Mouse (Mus musculus): ENCODE results near the gene Samsn1. TPM values are rescaled to one million over a fixed set of nuclear protein-coding genes. Genes with fewer than 3 reads are reported as not detected.

The Samsn1 gene
- 2.2 and 2.5 TPM in 2 replicates for polyA plus RNA-seq (2016; fragmentation: Nextera tagmentation; extraction: Ambion mirVana)

DNA sequence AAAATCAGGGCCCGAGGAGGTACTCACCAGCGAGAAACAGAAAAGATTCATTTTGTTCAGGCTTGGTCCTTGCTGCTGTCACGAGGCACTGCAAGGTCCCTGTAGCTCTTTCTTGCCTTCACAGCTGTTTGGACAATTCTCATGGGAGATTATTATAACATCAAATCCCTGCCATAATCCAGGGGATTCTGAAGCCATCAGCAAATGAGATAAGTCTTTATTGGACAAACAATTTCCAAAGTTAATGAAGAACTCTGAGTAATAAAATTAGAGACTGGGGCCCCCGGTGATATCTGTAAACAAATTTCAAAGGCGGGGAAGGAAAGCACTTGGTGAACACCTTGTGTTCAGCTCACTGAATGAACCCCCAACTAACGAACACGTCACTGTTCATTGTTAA lies at the start of gene Samsn1:
TSS of gene Samsn1 (minus strand) at position 101 of the 400 bp plus-strand sequence.
- no peak within 1 kb of the TSS for H3K9ac ChIP-seq
- no peak within 1 kb of the TSS for H3K27ac ChIP-seq
- ATAC-seq (ENCODE audit: insufficient number of reproducible peaks, insufficient read depth, low FRiP score, low TSS enrichment), result no peak
- H3K9me3 ChIP-seq, result no peaks in the 10 kb centered on the region
- H3K4me1 ChIP-seq, result no peaks in the 10 kb centered on the region
- H3K36me3 ChIP-seq, result no peaks in the 10 kb centered on the region
- WGBS, result 86% methylated on average over 7 of the region's 7 CpGs
- H3K27me3 ChIP-seq, result no peaks in the 10 kb centered on the region
- no peak within 1 kb of the TSS for H3K4me2 ChIP-seq (replicated peaks)
- no peak within 1 kb of the TSS for H3K4me3 ChIP-seq

DNA sequence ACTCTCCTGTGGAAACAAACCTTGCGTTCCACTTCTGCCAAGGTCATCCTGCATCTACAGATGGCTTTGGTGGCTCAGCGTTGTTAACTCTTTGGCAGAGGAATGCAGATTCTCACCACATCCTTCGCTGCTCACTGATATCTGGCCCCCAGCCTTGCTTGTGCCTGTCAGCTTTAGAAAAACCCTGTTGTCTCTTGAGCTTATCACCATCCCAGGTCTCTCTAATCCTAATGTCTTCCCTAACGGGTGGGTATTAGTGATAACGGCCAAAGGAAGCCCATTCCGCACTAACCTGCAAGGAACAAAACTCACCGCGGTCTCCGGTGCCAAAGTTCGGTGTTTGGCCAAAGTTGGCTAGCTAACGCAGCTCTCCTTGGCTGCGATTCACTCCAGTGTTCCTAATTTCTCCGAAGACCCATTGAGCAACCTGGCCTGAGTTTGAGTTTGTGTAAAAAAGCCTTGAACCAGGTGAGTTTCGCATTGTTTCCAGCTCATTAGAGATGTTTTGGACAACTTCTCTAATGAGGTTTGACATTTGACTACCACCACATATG lies 44.1 kb upstream of the Samsn1 start:
- no peaks in the 10 kb centered on the region for H3K36me3 ChIP-seq
- H3K4me2 ChIP-seq (replicated peaks), result no peak overlapping the region
- ATAC-seq (ENCODE audit: insufficient number of reproducible peaks, insufficient read depth, low FRiP score, low TSS enrichment), result no peak
- no peak overlapping the region for H3K9ac ChIP-seq
- H3K27me3 ChIP-seq, result no peaks in the 10 kb centered on the region
- H3K27ac ChIP-seq, result no peak overlapping the region
- WGBS, result 92% methylated on average over 14 of the region's 14 CpGs
- no peaks in the 10 kb centered on the region for H3K9me3 ChIP-seq
- H3K4me1 ChIP-seq, result no peaks in the 10 kb centered on the region
- H3K4me3 ChIP-seq, result no peak overlapping the region

- no peak overlapping the region for H3K27ac ChIP-seq
- no peaks in the 10 kb centered on the region for H3K27me3 ChIP-seq
- no peak overlapping the region for H3K9ac ChIP-seq
- H3K4me3 ChIP-seq, result no peak overlapping the region
- H3K36me3 ChIP-seq, result no peaks in the 10 kb centered on the region
- no peak for ATAC-seq (ENCODE audit: insufficient number of reproducible peaks, insufficient read depth, low FRiP score, low TSS enrichment)
- H3K4me1 ChIP-seq, result no peaks in the 10 kb centered on the region
- H3K4me2 ChIP-seq (replicated peaks), result no peak overlapping the region
- H3K9me3 ChIP-seq, result no peaks in the 10 kb centered on the region
- WGBS, result 95% methylated on average over 7 of the region's 7 CpGs
These were observed 32.9 kb upstream of the Samsn1 start for GRCm38 (mm10) chr16:76054976-76055375.

DNA sequence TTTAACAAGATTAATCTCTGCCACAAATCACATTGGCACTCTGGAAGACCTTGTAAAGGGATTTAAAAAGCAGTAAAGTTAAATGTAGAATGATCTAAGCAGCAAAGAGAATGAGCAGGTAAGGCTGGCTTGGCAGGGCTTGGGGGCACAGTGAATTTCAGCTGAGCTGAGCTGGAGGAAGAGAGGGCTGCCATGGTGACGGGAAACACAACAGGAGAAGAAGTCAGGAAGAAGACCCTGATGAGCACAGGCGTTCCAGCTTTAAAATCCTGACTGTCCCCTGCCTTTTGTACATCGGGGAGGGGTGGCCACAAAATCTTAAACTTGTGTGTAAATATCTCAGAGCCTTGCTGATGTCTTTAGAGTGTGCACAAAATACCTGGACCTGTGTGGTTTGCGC lies 32.0 kb upstream of the Samsn1 start:
- Histone ChIP-seq H3K4me2 (replicated peaks) (no peak overlapping the region), H3K36me3 (no peaks in the 10 kb centered on the region), H3K9me3 (no peaks in the 10 kb centered on the region), H3K4me1 (no peaks in the 10 kb centered on the region), H3K27me3 (no peaks in the 10 kb centered on the region), H3K4me3 (no peak overlapping the region), H3K9ac (no peak overlapping the region), H3K27ac (no peak overlapping the region)
- WGBS, result 74% methylated on average over 4 of the region's 4 CpGs
- ATAC-seq (ENCODE audit: insufficient number of reproducible peaks, insufficient read depth, low FRiP score, low TSS enrichment), result no peak

DNA sequence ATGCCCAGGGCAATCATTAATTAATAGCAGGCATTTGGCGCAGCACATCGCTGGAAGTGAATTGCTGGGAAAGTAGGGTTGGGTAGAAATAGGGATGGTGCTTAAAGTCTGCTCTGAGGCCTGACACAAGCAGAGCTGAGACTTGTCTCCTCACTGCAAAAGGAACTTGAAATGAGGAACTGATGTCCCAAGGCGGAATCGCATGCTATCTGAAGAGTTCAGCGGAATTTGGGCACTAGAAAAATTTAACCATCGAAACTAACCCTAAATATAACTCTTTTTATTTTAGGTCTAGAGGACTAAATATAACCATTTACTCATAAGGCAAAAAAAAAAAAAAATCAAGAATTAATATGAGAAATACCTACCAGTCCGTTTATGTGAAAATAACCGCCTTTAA lies 31.5 kb upstream of the Samsn1 start:
- Histone ChIP-seq H3K27ac (no peak overlapping the region), H3K4me3 (no peak overlapping the region), H3K27me3 (no peaks in the 10 kb centered on the region), H3K36me3 (no peaks in the 10 kb centered on the region), H3K9ac (no peak overlapping the region), H3K4me1 (no peaks in the 10 kb centered on the region), H3K9me3 (no peaks in the 10 kb centered on the region), H3K4me2 (replicated peaks) (no peak overlapping the region)
- ATAC-seq (ENCODE audit: insufficient number of reproducible peaks, insufficient read depth, low FRiP score, low TSS enrichment), result no peak
- 66% methylated on average over 8 of the region's 8 CpGs for WGBS

DNA sequence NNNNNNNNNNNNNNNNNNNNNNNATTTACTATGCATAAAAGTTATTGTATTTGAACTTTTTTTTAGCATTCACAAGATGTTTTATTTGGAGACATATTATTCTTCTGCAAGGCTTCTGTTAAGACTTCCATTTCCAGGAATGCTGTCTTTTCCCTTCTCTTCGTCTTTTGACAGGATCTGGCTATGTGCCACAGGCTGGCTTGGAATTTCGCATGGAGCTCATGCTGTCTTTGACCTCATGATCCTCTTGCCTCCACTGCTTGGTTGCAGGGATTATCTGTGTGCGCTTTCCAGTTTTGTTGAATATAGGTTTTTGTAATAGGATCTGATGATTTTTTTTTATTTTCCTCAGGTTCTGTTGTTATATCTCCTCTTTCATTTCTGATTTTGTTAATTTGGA lies 25.0 kb upstream of the Samsn1 start:
- Histone ChIP-seq H3K36me3 (no peaks in the 10 kb centered on the region), H3K27me3 (no peaks in the 10 kb centered on the region), H3K9ac (no peak overlapping the region), H3K4me3 (no peak overlapping the region), H3K27ac (no peak overlapping the region), H3K4me2 (replicated peaks) (no peak overlapping the region), H3K9me3 (no peaks in the 10 kb centered on the region), H3K4me1 (no peaks in the 10 kb centered on the region)
- 72% methylated on average over 3 of the region's 3 CpGs for WGBS
- no peak for ATAC-seq (ENCODE audit: insufficient number of reproducible peaks, insufficient read depth, low FRiP score, low TSS enrichment)

DNA sequence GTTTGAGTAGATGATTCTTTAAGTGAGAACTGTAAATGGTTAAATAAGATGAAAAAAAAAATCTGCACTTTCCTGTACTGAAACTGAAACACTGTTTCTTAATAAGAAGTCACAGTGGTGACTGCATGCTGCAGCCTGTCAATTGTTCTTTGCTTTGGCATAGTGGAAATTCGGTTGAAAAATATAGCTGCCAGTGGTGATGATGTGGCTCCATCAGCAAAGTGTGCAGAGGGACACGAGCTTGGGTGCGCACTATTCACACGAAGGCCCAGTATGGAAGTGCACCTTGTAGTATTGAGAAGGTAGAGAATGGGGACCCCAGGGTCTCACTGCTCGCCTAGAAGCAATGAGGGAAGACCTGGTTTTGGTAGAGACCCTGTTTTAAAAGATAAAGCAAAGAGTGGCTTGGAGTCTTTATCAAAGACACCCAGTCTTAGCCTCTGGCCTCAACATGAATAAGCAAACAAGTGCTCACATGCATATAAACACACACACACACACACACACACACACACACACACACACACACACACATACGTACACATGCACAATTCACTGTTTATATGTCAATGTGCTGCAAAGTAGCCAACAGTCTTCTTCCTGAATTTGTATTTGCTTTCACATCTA lies 18.4 kb upstream of the Samsn1 start:
- no peak for ATAC-seq (ENCODE audit: insufficient number of reproducible peaks, insufficient read depth, low FRiP score, low TSS enrichment)
- no peak overlapping the region for H3K9ac ChIP-seq

GRCm38 (mm10) chr16:76019164-76019563 lies 2.9 kb downstream of the Samsn1 start:
- no peaks in the 10 kb centered on the region for H3K36me3 ChIP-seq
- H3K4me2 ChIP-seq (replicated peaks), result no peak overlapping the region
- no peaks in the 10 kb centered on the region for H3K27me3 ChIP-seq
- H3K27ac ChIP-seq, result no peak overlapping the region
- no peaks in the 10 kb centered on the region for H3K9me3 ChIP-seq
- H3K9ac ChIP-seq, result no peak overlapping the region
- 58% methylated on average over 1 of the region's 1 CpGs for WGBS
- no peak overlapping the region for H3K4me3 ChIP-seq
- ATAC-seq (ENCODE audit: insufficient number of reproducible peaks, insufficient read depth, low FRiP score, low TSS enrichment), result no peak
- no peaks in the 10 kb centered on the region for H3K4me1 ChIP-seq

More for the DNA sequence above, 18.4 kb upstream of the Samsn1 start:
- Histone ChIP-seq H3K4me3 (no peak overlapping the region), H3K9me3 (no peaks in the 10 kb centered on the region), H3K36me3 (no peaks in the 10 kb centered on the region), H3K27ac (no peak overlapping the region), H3K27me3 (no peaks in the 10 kb centered on the region), H3K4me1 (no peaks in the 10 kb centered on the region), H3K4me2 (replicated peaks) (no peak overlapping the region)
- WGBS, result 82% methylated on average over 6 of the region's 6 CpGs

DNA sequence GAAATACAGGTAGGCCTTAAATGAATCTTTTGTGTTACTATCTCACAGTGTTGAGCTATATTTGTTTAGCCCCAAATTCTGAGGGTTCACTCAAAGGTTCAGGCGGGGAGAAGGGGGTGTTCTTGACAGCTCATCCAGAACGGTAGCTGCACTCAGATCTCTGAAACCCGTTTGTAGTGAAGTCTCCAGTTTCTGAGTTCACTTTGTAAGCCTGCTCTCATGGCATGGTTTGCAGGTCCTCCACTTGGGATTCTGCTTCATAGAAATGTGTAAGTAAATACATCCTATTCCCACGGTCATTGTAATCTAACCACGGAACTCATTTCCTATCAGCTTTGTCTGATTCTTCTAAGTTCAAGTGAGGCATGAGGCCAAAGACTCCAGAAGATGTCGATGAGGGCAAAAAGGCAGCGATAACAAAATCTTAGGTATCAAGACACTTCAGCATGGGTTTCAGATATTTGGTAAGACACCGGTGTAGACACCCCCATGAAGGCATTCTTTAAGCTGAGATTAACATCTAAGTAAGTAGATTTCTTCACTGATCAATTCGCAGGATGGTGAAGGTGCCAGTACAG lies 18.2 kb downstream of the Samsn1 start:
- Histone ChIP-seq H3K36me3 (no peaks in the 10 kb centered on the region), H3K9ac (no peak overlapping the region), H3K9me3 (no peaks in the 10 kb centered on the region), H3K4me3 (no peak overlapping the region), H3K27me3 (no peaks in the 10 kb centered on the region), H3K4me1 (no peaks in the 10 kb centered on the region), H3K27ac (no peak overlapping the region), H3K4me2 (replicated peaks) (no peak overlapping the region)
- WGBS, result 86% methylated on average over 9 of the region's 9 CpGs
- ATAC-seq (ENCODE audit: insufficient number of reproducible peaks, insufficient read depth, low FRiP score, low TSS enrichment), result no peak

DNA sequence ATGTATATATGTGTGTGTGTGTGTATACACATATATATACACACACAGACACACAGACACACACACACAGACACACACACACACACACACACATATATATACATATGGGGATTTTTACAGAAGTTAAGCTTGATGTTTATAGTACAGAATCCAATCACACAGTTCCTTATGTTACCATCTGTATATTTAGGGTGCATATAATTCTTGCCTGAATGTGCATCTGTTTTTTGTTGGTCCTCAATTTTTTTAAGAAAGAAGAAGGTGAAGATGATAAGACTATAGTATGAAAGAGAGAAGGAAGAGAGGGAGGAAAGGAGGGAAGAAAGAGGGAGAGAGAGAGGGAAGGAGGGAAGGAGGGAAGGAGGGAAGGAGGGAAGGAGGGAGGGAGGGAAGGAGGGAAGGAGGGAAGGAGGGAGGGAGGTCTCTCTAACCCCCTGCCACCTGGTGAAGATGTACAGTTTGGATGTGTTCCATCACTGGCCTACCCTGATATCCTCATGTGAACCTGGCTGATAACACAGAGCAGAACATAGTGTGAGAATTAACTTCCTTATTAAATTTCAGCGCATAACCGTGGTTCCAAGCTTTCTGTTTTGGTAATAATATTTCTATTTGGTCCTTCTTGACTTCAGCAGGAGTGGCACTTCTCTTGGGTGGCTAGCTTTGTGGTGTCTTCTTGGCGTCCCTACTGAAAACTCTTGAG lies 19.1 kb downstream of the Samsn1 start:
- no peaks in the 10 kb centered on the region for H3K9me3 ChIP-seq
- 91% methylated on average over 3 of the region's 3 CpGs for WGBS
- no peak for ATAC-seq (ENCODE audit: insufficient number of reproducible peaks, insufficient read depth, low FRiP score, low TSS enrichment)
- H3K27ac ChIP-seq, result no peak overlapping the region
- no peaks in the 10 kb centered on the region for H3K36me3 ChIP-seq
- H3K4me1 ChIP-seq, result no peaks in the 10 kb centered on the region
- no peak overlapping the region for H3K4me3 ChIP-seq
- H3K9ac ChIP-seq, result no peak overlapping the region
- H3K27me3 ChIP-seq, result no peaks in the 10 kb centered on the region
- no peak overlapping the region for H3K4me2 ChIP-seq (replicated peaks)

DNA sequence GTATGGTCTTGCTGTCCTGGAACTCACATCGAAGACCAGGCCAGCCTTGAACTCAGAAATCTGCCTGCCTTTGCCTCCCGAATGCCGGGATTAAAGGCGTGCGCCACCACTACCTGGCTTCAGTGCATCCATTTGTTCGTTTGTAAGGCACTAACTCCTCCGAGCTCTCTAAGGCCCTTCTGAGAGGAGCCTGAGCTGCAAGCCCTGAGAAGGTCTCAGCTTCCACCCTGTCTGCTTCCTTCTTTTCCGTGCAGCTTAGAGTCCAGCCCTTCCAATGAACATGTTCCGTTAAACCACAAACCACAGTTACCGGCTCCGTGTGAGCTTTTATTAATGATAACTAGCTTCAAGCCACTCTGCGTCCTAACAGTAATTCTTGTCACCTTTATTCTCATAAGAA lies 19.8 kb downstream of the Samsn1 start:
- Histone ChIP-seq H3K4me3 (no peak overlapping the region), H3K4me2 (replicated peaks) (no peak overlapping the region), H3K27me3 (no peaks in the 10 kb centered on the region), H3K9me3 (no peaks in the 10 kb centered on the region), H3K9ac (no peak overlapping the region), H3K27ac (no peak overlapping the region), H3K4me1 (no peaks in the 10 kb centered on the region), H3K36me3 (no peaks in the 10 kb centered on the region)
- WGBS, result 91% methylated on average over 12 of the region's 12 CpGs
- no peak for ATAC-seq (ENCODE audit: insufficient number of reproducible peaks, insufficient read depth, low FRiP score, low TSS enrichment)

GRCm38 (mm10) chr16:76001788-76002187 lies 20.3 kb downstream of the Samsn1 start:
- Histone ChIP-seq H3K9me3 (no peaks in the 10 kb centered on the region), H3K4me1 (no peaks in the 10 kb centered on the region), H3K36me3 (no peaks in the 10 kb centered on the region), H3K27ac (no peak overlapping the region), H3K27me3 (no peaks in the 10 kb centered on the region), H3K9ac (no peak overlapping the region), H3K4me2 (replicated peaks) (no peak overlapping the region), H3K4me3 (no peak overlapping the region)
- WGBS, result 78% methylated on average over 6 of the region's 6 CpGs
- ATAC-seq (ENCODE audit: insufficient number of reproducible peaks, insufficient read depth, low FRiP score, low TSS enrichment), result no peak
